12 mouse cellular contexts compared by ENCODE assay signal in the genomic region with DNA sequence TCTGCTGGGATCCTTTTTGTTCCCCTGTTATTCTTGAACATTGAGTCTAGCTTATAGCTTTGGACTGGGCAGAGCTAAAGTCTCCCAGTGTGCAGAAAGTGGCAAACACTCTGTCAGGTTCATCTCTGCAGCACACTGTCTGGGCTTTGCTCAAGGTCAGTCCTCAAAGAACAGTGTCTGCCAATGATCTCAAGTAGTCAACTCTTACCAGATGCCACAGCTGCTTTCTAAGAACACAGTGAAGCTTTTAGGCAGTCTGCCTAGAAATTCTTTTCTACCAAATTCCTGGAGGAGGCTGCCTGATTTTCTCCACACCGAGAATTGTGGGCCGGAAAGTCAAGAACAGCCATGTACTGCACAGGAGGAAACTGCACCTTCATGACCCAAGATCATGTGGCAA.
DNase-seq lines count a peak whose midpoint lies in the region; ATAC-seq lines count a peak whose summit lies in the region.
"Had no signal": no experiment of that assay in that cellular context is flagged by ENCODE, and none has a peak within 500 bp of the region (broad histone marks: within the 10 kb centered on the region; RNA-seq: fewer than 3 reads in every experiment).

No protein-coding gene starts in this region.

- H3K9me3 ChIP-seq in heart, embryonic 16.5 days (replicated peaks; ENCODE audit: control insufficient read depth, low read length): no peaks in the 10 kb centered on the region
- H3K9me3 ChIP-seq: intestine, embryonic 15.5 days had no signal

- 34% methylated on average over 2 of the region's 2 CpGs for WGBS in heart, embryonic 16.5 days

- H3K4me2 ChIP-seq in heart, embryonic 16.5 days (ENCODE audit: low read depth, low read length): no peak overlapping the region
- H3K4me2 ChIP-seq: hindbrain, embryonic 14.5 days; intestine, embryonic 15.5 days had no signal

- peak overlapping the region; percentile 53 for H3K27ac ChIP-seq in heart, embryonic 16.5 days (ENCODE audit: low read length)
- H3K27ac ChIP-seq: hindbrain, embryonic 14.5 days; intestine, embryonic 15.5 days had no signal

- H3K9ac ChIP-seq in heart, embryonic 16.5 days (ENCODE audit: low read length): no peak overlapping the region
- H3K9ac ChIP-seq: hindbrain, embryonic 14.5 days; intestine, embryonic 15.5 days had no signal

- no peak overlapping the region for H3K4me3 ChIP-seq in heart, embryonic 16.5 days (ENCODE audit: low read length)
- H3K4me3 ChIP-seq: intestine, embryonic 15.5 days had no signal

- peak; percentile 5 to 41 for DNase-seq in frontal cortex, adult 2 months (ENCODE audit: extremely low spot score in 1 of 2, low spot score in 1 of 2)
- no peak for DNase-seq in frontal cortex, postnatal 14 days (ENCODE audit: low spot score in 2 of 2)
- DNase-seq in lung, postnatal 10 days: peak; percentile 5
- DNase-seq in lung, postnatal 25 days (ENCODE audit: low spot score): no peak
- peak; percentile 65 for DNase-seq in adipocyte (ENCODE audit: low spot score)
- DNase-seq in kidney, postnatal 14 days: no peak
- DNase-seq: cerebellum, adult 9-10 months; thymus, postnatal 25 days had no signal

- H3K4me1 ChIP-seq in heart, embryonic 16.5 days (ENCODE audit: control insufficient read depth, insufficient read depth, low read length): peaks cover 3% of the 10 kb centered on the region; the same call in 1 of the 2 replicates
- H3K4me1 ChIP-seq: intestine, embryonic 15.5 days had no signal

- H3K36me3 ChIP-seq in heart, embryonic 16.5 days (ENCODE audit: control insufficient read depth, insufficient read depth): no peaks in the 10 kb centered on the region
- H3K36me3 ChIP-seq: intestine, embryonic 15.5 days had no signal

- H3K27me3 ChIP-seq in heart, embryonic 16.5 days (ENCODE audit: control insufficient read depth, insufficient read depth, low read length): no peaks in the 10 kb centered on the region
- H3K27me3 ChIP-seq: intestine, embryonic 15.5 days had no signal

- ATAC-seq in heart, embryonic 16.5 days (replicated peaks; ENCODE audit: extremely low read depth, insufficient read depth, low FRiP score): peak; percentile 55; the same call in 1 of the 2 replicates
- no peak for ATAC-seq in monocyte, adult 5-6 weeks (replicated peaks; ENCODE audit: insufficient number of reproducible peaks, low FRiP score, low TSS enrichment, poor library complexity, severe bottlenecking)
- ATAC-seq: intestine, embryonic 15.5 days had no signal

Comparison
In these comparisons a context has a peak if more than half of its experiments do, and no peak if none do; other contexts are left out.
1. DNase-seq: peak in frontal cortex, adult 2 months (2 of 2), lung, postnatal 10 days (single experiment) and adipocyte (single experiment); none in frontal cortex, postnatal 14 days (0 of 2), lung, postnatal 25 days (single experiment) and kidney, postnatal 14 days (single experiment).